Mouse (Mus musculus) MEL (cell line): ENCODE results near the gene Grtp1. TPM values are rescaled to one million over a fixed set of nuclear protein-coding genes. Genes with fewer than 3 reads are reported as not detected.

ENCODE experiments used
- DNase-seq: peaks from one replicate; pipeline ENCODE4 v3.0.0; 2011; ENCODE audit warnings: low read depth, low spot score
- H3K27ac ChIP-seq: 2 replicates; pipeline ENCODE4 v1.5.1; 2012; ENCODE audit warnings: low read depth, mild to moderate bottlenecking, control low read depth, low read length, moderate library complexity; ENCODE audit not compliant: control insufficient read depth
- H3K27me3 ChIP-seq, 2 experiments: fragments of 150-350 bp in 1 of 2; sonication (generic) in 1 of 2; 2 replicates each; pipeline ENCODE4 v1.6.1; 2012; ENCODE audit warnings: low read length in 2 of 2, mild to moderate bottlenecking in 2 of 2, improper control_type of control experiment in 1 of 2, moderate library complexity in 1 of 2; ENCODE audit not compliant: insufficient read depth in 2 of 2, control insufficient read depth in 1 of 2
- H3K36me3 ChIP-seq, 2 experiments: 2 replicates each; pipeline ENCODE4 v1.6.1; 2012 to 2014; ENCODE audit warnings: low read length in 2 of 2, improper control_type of control experiment in 1 of 2, inconsistent platforms in 1 of 2, mild to moderate bottlenecking in 1 of 2; ENCODE audit not compliant: insufficient read depth in 2 of 2, control insufficient read depth in 1 of 2
- H3K4me1 ChIP-seq, 2 experiments: fragments of 150-350 bp in 1 of 2; sonication (generic) in 1 of 2; 2 replicates each; pipeline ENCODE4 v1.6.1; 2012; ENCODE audit warnings: low read length in 2 of 2, improper control_type of control experiment in 1 of 2, mild to moderate bottlenecking in 1 of 2; ENCODE audit not compliant: insufficient read depth in 2 of 2, control insufficient read depth in 1 of 2
- H3K4me3 ChIP-seq, 2 experiments: fragments of 150-350 bp in 1 of 2; sonication (generic) in 1 of 2; 2 replicates each; pipeline ENCODE4 v1.5.1; 2012; ENCODE audit warnings: low read depth in 2 of 2, low read length in 2 of 2, mild to moderate bottlenecking in 2 of 2, moderate library complexity in 2 of 2, control low read depth in 1 of 2, improper control_type of control experiment in 1 of 2; ENCODE audit not compliant: control insufficient read depth in 1 of 2, insufficient read depth in 1 of 2
- H3K79me2 ChIP-seq: 2 replicates; pipeline ENCODE4 v1.6.1; 2012; ENCODE audit warnings: mild to moderate bottlenecking, low read length, moderate library complexity; ENCODE audit not compliant: control insufficient read depth, poor library complexity, insufficient read depth
- H3K9ac ChIP-seq: 2 replicates; pipeline ENCODE4 v1.6.1; 2012; ENCODE audit warnings: low read depth, mild to moderate bottlenecking, control low read depth, low read length, moderate library complexity; ENCODE audit not compliant: control insufficient read depth, poor library complexity, severe bottlenecking
- H3K9me3 ChIP-seq: fragments of 150-350 bp; sonication (generic); replicated peaks from 2 replicates; pipeline ENCODE4 v1.6.1; 2012; ENCODE audit warnings: mild to moderate bottlenecking, low read length, improper control_type of control experiment, moderate library complexity; ENCODE audit not compliant: insufficient read depth
- CHD2 ChIP-seq: IDR thresholded peaks from 2 replicates; pipeline ENCODE4 v1.6.1; 2011; ENCODE audit warnings: low read length, improper control_type of control experiment
- E2F4 ChIP-seq: IDR thresholded peaks from 2 replicates; pipeline ENCODE4 v1.6.1; 2011; ENCODE audit warnings: low read depth, low read length, improper control_type of control experiment, borderline replicate concordance
- ELF1 ChIP-seq: IDR thresholded peaks from 2 replicates; pipeline ENCODE4 v1.6.1; 2014; ENCODE audit warnings: low read depth, mild to moderate bottlenecking, inconsistent platforms, low read length, improper control_type of control experiment, moderate library complexity
- GABPA ChIP-seq: IDR thresholded peaks from 2 replicates; pipeline ENCODE4 v1.6.1; 2012; ENCODE audit warnings: low read depth, mild to moderate bottlenecking, inconsistent platforms, low read length, improper control_type of control experiment, moderate library complexity
- GATA1 ChIP-seq: IDR thresholded peaks from 2 replicates; pipeline ENCODE4 v1.6.1; 2011; ENCODE audit warnings: low read depth, low read length, improper control_type of control experiment
- HCFC1 ChIP-seq: IDR thresholded peaks from 2 replicates; pipeline ENCODE4 v1.6.1; 2012; ENCODE audit warnings: low read depth, mild to moderate bottlenecking, inconsistent platforms, low read length, improper control_type of control experiment, moderate library complexity
- MYC ChIP-seq: IDR thresholded peaks from 2 replicates; pipeline ENCODE4 v1.6.1; 2011; ENCODE audit warnings: low read depth, mild to moderate bottlenecking, low read length, improper control_type of control experiment, moderate library complexity
- NELFE ChIP-seq: IDR thresholded peaks from 2 replicates; pipeline ENCODE4 v1.6.1; 2011; ENCODE audit warnings: low read depth, low read length, improper control_type of control experiment
- NRF1 ChIP-seq: IDR thresholded peaks from 2 replicates; pipeline ENCODE4 v1.6.1; 2014; ENCODE audit warnings: low read depth, mild to moderate bottlenecking, inconsistent platforms, low read length, improper control_type of control experiment, moderate library complexity; ENCODE audit not compliant: poor library complexity, insufficient read depth, severe bottlenecking
- POLR2A ChIP-seq, 2 experiments: IDR thresholded peaks; 2 replicates each; pipeline ENCODE4 v1.6.1; 2011 to 2012; ENCODE audit warnings: low read length in 2 of 2, mild to moderate bottlenecking in 2 of 2, control low read depth in 1 of 2, improper control_type of control experiment in 1 of 2, low read depth in 1 of 2, moderate library complexity in 1 of 2; ENCODE audit not compliant: control insufficient read depth in 1 of 2, insufficient read depth in 1 of 2, poor library complexity in 1 of 2
- TAL1 ChIP-seq: IDR thresholded peaks from 2 replicates; pipeline ENCODE4 v1.6.1; 2012; ENCODE audit warnings: mild to moderate bottlenecking, inconsistent platforms, low read length, moderate library complexity, mixed read lengths
- TBP ChIP-seq: IDR thresholded peaks from 2 replicates; pipeline ENCODE4 v1.8.0; 2011; ENCODE audit warnings: low read depth, low read length, improper control_type of control experiment
- TCF12 ChIP-seq: IDR thresholded peaks from 2 replicates; pipeline ENCODE4 v1.6.1; 2014; ENCODE audit warnings: low read depth, mild to moderate bottlenecking, inconsistent platforms, low read length, improper control_type of control experiment, moderate library complexity
- UBTF ChIP-seq: IDR thresholded peaks from 2 replicates; pipeline ENCODE4 v1.6.1; 2012; ENCODE audit warnings: low read depth, mild to moderate bottlenecking, inconsistent platforms, low read length, improper control_type of control experiment, moderate library complexity, borderline replicate concordance; ENCODE audit not compliant: insufficient read depth
- USF2 ChIP-seq, 2 experiments: IDR thresholded peaks; 2 replicates each; pipeline ENCODE4 v1.6.1; 2011 to 2012; ENCODE audit warnings: improper control_type of control experiment in 2 of 2, low read length in 2 of 2, borderline replicate concordance in 1 of 2, inconsistent platforms in 1 of 2, low read depth in 1 of 2, mild to moderate bottlenecking in 1 of 2; ENCODE audit not compliant: insufficient read depth in 1 of 2
- ZC3H11A ChIP-seq: IDR thresholded peaks from 2 replicates; pipeline ENCODE4 v1.6.1; 2012; ENCODE audit warnings: low read depth, mild to moderate bottlenecking, inconsistent platforms, low read length, improper control_type of control experiment
- ZKSCAN1 ChIP-seq: IDR thresholded peaks from 2 replicates; pipeline ENCODE4 v1.6.1; 2012; ENCODE audit warnings: low read depth, mild to moderate bottlenecking, inconsistent platforms, low read length, improper control_type of control experiment, moderate library complexity
- ZMIZ1 ChIP-seq: IDR thresholded peaks from 2 replicates; pipeline ENCODE4 v1.6.1; 2012; ENCODE audit warnings: low read depth, mild to moderate bottlenecking, inconsistent platforms, low read length, improper control_type of control experiment, moderate library complexity
- ZNF384 ChIP-seq: IDR thresholded peaks from 2 replicates; pipeline ENCODE4 v1.6.1; 2012; ENCODE audit warnings: low read depth, mild to moderate bottlenecking, inconsistent platforms, low read length, improper control_type of control experiment
- polyA plus RNA-seq, 2 experiments: library from polyadenylated mRNA; stranded (reverse) in 1 of 2; unstranded in 1 of 2; fragments of >175 nt in 1 of 2; fragments of >200 nt in 1 of 2; gene quantifications; 2 replicates each; pipeline versions ENCODE4 v1.2.1 to v1.2.4; 2012; ENCODE audit warnings: low replicate concordance in 2 of 2, low read depth in 1 of 2; ENCODE audit not compliant: insufficient read length in 2 of 2, insufficient read depth in 1 of 2, missing spikeins in 1 of 2
- total RNA-seq: library from RNA; depleted of rRNA; stranded (reverse); fragments of 300-350 nt; gene quantifications from 2 replicates; pipeline ENCODE4 v1.2.3, GENCODE M21; 2012

Grtp1 gene
- total and polyA plus RNA-seq, 3 experiments, result 11.9 to 15.1 TPM; not detected in 1

GRCm38 (mm10) chr8:13190235-13190634, 10.2 kb downstream of the Grtp1 start:
- TF ChIP-seq UBTF, result no peak
- no peak for TF ChIP-seq E2F4
- TF ChIP-seq GABPA, result no peak
- no peak for TF ChIP-seq TAL1
- TF ChIP-seq ZKSCAN1, result no peak
- no peak for TF ChIP-seq GATA1
- no peak for TF ChIP-seq TBP
- TF ChIP-seq ELF1, result no peak
- TF ChIP-seq USF2 (IDR thresholded peaks at IDR 0.05; ENCODE audit: borderline replicate concordance in 1 of 2, insufficient read depth in 1 of 2, low read depth in 1 of 2, low read length in 2 of 2), result no peak
- TF ChIP-seq ZC3H11A, result no peak
- no peak for TF ChIP-seq ZMIZ1
- TF ChIP-seq NRF1, result no peak
- Histone ChIP-seq H3K4me1 (no peaks in the 10 kb centered on the region), H3K27ac (no peak overlapping the region), H3K27me3 (no peaks in the 10 kb centered on the region), H3K4me3 (no peak overlapping the region), H3K9me3 (no peaks in the 10 kb centered on the region), H3K9ac (no peak overlapping the region), H3K36me3 (no peaks in the 10 kb centered on the region), H3K79me2 (no peaks in the 10 kb centered on the region)
- no peak for DNase-seq

GRCm38 (mm10) chr8:13188857-13189256, 11.6 kb downstream of the Grtp1 start:
- DNase-seq, result no peak
- TF ChIP-seq CHD2 (no peak), POLR2A (IDR thresholded peaks at IDR 0.05; ENCODE audit: control insufficient read depth in 1 of 2, insufficient read depth in 1 of 2, low read depth in 1 of 2, low read length in 2 of 2, poor library complexity in 1 of 2) (no peak), HCFC1 (no peak), MYC (no peak), TCF12 (no peak), GABPA (no peak), NRF1 (no peak), NELFE (no peak), ZNF384 (no peak)
- Histone ChIP-seq H3K27me3 (no peaks in the 10 kb centered on the region), H3K4me3 (no peak overlapping the region), H3K36me3 (no peaks in the 10 kb centered on the region), H3K27ac (no peak overlapping the region), H3K9ac (no peak overlapping the region), H3K9me3 (no peaks in the 10 kb centered on the region), H3K79me2 (no peaks in the 10 kb centered on the region), H3K4me1 (no peaks in the 10 kb centered on the region)
